Mouse (Mus musculus): ENCODE results near the gene Neb.

Gene Neb

DNA sequence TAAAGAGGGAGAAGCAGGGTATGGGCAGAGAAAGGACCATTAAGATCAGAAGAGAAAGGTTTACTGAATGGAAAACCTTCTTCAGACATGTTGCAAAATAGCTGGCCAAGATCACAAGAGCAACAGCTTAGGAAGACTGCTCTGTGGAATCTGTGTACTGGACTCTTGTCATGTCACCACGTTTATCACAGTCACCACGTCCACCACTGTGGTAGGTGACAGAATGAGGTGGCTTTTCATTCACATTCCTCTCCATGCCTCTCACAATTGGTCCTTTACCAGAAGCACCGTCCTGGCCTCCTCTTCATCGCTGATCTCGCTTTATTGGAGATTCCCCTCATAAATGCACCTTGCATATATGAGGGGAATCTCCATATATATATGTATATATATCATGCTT lies 71.6 kb downstream of the Neb start:
- no peak for DNase-seq (ENCODE audit: low spot score in 2 of 2)

DNA sequence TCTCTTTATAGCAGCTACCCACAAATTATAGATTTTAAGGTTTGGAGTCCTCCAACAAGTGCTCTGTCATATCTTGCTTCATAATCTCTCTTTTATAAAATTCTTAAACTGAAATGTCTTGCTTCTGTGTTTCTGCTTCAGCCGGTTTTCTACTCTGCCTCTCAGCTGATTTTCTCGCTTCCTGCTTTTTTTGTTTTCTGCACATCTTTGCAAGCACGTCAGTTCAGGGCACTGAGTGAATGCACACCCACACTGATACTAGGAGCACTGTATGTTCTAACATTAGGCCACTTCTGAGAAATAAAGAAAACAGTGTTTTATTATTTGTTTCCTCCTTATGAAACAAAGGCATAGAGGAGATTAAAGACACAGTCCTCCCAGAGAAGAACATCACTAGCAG lies 73.7 kb downstream of the Neb start:
- DNase-seq (ENCODE audit: low spot score in 2 of 2): no peak

DNA sequence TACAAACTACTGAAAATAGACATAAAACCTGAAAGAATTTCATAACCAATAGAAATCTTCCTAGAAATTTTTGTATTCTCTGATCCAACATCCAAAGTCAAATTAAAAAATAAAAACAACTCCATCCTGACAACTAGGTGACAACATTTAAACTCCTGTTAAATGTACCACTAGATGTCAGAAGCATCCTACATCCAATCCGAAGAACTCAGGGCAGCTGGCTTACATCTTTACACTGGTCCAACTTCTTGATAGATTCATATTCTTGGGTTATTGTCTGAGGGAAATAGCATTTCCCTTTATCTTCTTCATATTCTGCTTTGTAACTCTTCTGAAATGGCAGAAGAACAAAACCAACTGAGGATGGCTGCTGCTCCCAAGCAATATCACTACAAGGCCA lies 74.9 kb downstream of the Neb start:
- no peak for DNase-seq (ENCODE audit: low spot score in 2 of 2)

DNA sequence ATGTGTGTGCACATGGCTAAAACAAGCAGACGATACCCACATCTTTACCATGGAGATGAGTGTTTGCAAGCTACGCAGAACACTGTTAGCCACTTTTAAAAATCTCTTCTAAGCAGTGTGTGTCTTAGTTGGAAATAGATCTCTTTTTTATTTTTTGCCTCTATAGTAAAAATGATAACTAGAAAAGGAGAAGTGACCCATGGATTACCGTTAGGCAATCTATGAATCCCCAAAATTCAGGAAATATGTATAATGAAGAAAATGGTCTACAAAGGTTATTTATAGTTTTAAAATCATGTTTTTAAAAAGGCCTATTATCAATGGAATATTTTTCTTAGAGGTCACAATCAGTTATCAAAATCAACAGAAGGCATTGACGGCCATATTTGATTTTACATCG lies 80.3 kb downstream of the Neb start:
- DNase-seq (ENCODE audit: low spot score in 2 of 2): no peak

DNA sequence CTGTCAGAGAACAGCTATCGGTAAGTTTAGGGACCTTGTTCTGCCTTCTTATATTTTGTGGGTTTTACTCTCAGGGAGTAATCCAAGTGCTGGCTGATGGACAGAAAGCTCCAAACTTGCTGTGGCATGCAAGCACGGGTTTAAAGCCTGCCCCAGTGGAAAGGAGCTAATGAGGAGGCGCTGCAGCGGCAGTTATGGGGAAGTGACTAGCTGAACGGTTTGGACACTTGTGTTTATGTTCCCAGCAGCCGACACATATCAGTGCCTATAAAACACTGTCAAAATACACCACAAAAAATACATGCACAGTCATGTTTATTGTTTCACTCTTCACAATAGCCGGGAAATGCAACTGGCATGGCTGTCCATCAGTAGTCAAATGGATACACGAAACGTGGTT lies 81.5 kb downstream of the Neb start:
- DNase-seq (ENCODE audit: low spot score in 2 of 2): no peak

DNA sequence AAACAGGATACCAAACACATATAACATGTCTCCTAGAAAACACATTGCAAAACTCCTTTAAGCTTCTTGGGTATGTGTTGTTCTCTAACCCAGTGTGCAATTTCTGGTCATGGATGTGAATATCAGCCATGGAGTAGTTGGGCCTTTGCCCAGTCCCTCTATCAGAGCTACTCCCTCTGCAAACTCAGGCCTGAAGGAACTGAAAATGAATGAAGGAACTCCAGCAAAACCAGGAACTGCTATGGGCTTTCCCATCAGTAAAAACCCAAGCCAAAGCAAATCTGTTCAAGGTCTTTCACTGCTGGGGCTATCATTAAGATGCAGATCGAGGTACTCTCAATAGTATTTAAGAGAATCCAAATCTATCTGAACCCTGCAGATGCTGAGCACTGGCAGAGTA lies 90.8 kb downstream of the Neb start:
- DNase-seq (ENCODE audit: low spot score in 2 of 2): no peak

DNA sequence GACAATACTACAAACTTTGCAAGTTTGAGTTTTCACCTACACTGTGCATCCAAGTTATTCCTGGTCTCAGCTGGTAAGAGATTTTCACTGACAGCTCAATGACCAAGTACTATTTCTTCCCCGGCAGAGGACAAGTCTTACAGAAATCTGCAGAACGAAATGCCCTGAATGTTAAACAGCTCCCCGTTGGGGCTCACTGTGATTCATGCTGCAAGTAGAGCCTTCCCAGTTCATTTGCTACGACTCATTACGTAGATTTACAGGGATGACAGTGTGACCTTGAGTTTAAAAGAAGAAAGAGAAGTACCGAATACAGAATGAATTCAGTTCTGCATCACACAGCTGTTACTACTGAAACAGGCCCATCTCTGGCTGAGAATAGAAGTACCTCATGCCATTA lies 91.9 kb downstream of the Neb start:
- no peak for DNase-seq (ENCODE audit: low spot score in 2 of 2)

DNA sequence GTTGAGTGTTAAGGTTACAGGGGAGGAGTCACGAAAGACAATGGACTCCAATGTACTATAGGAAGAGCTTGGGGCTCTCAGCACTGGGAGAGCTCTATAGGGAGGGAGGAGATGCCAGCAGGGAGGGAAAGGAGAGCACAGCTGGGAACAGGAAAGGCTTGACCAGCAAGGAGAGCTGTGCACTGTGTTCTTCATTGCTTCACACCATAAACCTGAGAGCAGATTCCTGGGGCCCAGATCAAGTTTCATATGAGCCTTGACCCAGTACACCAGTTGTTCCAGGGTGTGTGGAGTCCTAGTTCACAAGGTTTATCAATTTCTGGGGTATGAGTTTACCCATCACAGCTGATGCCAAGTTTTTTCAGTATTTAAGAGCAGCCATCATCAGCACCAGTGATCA lies 106.1 kb downstream of the Neb start:
- DNase-seq (ENCODE audit: low spot score in 2 of 2): no peak

DNA sequence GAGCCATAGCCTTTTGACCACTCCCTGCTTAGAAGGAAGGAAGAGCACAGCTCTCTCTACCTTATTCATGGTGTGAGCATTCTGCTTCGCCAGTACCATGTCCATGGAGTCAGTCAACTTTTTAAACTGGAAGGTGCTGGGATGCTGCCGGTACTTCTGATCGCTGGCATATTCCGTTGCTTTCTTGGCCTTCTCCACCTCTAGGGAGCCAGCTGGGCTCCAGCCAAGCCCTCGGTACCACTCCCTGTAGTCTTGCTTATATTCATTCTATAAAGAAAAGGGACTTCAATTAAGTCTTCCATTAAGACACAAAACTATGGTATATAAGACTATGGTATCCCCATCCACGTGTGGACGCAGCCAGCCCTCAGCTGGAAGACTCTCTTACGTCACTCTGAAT lies 107.4 kb downstream of the Neb start:
- DNase-seq (ENCODE audit: low spot score in 2 of 2): no peak

DNA sequence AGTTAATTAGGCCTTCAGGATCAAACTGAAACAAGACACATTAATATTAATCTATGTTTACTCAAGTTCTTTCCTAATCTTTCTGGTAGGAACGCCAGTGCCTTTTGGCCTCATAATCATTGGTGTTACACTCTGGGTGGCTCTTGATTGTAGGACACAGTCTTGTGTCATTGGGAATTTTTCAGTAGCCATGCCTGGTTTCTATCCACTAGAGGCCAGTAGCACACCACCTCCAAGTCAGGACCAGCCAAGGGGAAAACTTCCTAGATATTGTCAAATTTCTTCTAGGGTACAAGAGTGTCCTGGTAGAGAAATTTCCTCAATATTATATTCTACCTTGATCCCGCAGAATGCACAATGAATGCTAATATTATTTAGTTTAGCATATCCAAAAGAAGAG lies 116.1 kb downstream of the Neb start:
- DNase-seq (ENCODE audit: low spot score in 2 of 2): peak in 1 of 2 experiments; percentile 19

DNA sequence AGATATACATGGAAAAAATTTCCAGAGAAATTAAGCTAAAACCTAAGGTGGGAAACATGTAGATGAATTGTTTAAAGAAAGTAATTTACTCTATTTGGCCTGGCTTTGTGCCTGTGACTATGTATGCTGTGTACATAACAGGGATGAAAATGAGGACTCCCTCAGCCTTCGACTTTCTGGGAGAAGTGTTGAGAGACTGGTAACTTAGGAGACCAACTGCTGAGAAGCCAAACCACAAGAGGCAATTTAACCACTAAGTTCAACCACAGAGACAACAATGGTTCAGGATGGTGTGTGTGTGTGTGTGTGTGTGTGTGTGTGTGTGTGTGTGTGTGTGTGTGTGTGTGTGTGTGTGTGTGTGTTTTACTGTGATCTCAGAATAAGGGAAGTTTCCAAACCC lies 126.2 kb downstream of the Neb start:
- no peak for DNase-seq (ENCODE audit: low spot score in 2 of 2)

DNA sequence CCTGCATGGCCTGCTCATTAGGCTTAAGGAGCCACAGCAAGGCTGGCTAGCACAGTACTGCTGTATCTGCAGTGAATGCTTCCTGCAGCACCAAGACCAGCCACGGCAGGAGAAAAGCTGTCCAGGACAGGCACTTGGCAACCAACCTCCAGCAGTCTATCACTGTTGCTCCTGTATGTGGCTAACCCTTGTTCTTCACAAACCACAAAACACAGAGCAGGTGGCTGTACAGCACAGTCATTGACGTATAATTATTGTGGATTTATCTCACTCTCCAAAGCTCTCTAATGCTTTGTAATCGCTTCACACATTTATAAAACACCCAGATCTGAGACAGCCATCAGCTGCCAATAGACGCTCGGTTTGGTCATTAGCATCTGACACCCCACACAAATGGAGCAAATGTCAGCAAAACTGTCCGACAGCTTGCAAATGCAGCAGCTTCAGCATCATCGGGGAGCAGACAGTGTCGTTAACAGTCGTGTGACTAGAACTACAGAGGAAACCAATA lies 129.9 kb downstream of the Neb start:
- DNase-seq (ENCODE audit: low spot score in 2 of 2): no peak

DNA sequence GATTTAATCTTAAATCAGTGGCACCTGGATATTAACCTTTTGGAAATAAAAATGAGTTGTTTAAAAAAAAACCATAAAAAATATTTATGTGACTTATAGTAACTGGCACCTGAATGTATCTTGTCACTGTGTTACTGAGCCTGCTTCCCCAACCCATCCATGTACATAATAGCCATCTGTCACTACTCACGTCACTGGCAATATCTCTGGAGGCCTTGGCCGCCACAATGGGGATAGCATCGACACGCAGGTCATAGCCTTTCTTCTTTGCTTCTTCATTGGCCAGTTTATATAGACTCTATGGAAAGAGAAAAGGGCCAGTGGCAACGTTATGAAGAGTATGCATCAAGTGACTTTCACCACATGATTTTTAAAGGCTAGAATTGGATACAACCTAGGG lies 133.2 kb downstream of the Neb start:
- DNase-seq (ENCODE audit: low spot score in 2 of 2): no peak

DNA sequence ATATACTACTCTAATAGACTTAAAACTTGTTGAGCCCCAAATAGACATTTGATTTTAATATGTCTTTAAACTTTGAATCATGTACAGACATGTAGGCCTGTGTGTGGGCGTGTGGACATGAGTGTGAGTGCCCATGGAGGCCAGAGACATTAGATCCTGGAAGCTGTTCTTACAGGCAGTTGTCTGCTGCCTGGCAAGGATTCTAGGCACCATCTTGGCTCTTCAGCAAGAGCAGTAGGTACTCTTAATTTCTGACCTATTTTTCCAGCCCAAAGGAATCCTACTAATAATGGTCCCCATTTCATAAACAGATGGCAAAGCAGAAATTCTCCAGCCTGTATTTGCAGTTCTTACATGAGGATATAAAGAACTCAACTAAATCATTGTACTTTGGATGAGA lies 135.6 kb downstream of the Neb start:
- no peak for DNase-seq (ENCODE audit: low spot score in 2 of 2)

DNA sequence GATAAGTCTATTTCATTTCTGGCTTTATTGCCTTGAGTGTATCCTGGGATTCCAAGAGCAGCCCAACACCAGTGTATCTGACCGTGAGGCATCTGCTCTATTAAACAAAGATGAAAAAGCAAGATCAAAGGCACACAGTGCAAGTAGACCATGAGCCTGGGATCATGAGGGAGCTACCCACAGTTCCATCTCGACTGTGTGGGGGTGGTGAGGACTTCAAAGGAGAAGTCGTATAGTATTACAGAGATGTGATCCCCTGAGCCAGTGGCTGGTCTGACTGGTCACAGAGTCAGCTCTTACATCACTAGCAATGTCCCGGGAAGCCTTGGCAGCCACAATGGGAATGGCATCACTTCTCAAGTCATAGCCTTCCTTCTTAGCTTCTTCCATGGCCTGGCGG lies 140.4 kb downstream of the Neb start:
- DNase-seq (ENCODE audit: low spot score in 2 of 2): no peak

DNA sequence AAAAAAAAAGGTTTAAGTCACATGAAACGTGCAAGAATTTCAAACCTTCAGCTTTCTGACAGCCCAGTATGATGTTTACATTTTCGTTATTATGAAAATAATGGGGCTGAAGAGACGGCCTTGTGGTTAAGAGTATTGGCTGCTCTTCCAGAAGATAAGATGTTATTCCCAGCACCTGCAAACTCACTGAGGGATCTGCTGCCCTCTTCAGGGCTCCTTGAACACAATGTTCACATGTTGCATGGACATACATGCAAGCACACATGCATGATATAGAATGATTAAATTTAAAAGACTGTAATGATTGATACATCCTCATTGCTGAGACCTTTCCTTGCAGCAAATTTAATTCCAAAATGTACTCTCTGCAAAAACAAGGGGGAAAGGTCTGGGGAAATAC lies 150.7 kb downstream of the Neb start:
- no peak for DNase-seq (ENCODE audit: low spot score in 2 of 2)

DNA sequence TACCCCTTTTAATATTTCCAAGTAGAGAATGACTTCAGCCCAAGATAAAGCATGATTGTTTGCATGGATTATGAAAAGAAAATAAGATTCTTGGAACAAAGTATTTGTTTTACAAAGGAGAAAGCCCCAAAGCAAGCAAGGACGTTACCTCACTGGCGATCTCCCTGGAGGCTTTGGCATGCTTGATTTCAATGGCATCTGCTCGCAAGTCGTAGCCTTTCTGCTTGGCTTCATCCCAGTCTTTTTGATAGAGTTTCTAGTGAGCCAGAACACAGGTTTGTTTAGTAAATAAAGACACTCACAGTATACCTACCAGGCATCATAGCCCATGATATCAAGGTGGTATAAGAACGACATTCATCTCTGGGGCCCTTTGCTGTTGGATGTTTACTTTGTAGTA lies 153.9 kb downstream of the Neb start:
- DNase-seq (ENCODE audit: low spot score in 2 of 2): no peak

DNA sequence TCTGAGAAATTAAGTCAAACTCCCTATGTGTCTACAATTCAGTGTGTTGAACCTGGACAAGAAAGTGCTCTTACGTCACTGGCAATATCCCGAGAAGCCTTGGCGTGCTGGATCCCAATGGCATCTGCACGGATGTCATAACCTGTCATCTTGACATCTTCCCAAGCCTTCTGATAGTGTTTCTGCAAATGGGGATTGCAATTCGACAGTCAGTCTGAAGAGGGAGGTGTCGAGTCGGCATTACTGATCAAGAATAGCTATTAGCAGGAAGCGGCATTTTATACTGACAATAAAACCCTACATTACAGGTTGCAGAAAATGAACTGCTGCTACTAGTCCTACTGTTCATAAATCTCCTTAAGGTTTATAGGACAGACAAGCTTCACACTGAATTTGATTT lies 158.2 kb downstream of the Neb start:
- DNase-seq (ENCODE audit: low spot score in 2 of 2): no peak

DNA sequence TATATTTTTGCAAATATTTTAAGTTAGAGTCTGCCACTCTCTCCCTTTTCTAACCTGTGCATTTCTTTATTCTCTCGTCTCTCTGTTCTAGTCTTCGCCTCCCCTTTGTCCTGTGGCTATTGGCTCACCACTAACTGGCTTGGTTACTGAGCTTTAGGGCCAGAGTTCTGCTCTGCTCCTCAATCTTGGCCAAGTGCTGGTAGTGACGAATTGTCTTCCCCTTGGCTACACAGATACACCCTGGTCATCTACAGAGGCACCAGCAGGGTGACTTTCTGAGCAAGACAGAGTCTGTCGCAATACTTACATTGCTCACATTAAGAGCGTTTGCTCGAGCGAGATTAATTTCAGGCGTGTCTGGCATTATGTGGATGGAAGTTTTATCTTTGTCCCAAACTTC lies 162.3 kb downstream of the Neb start:
- DNase-seq (ENCODE audit: low spot score in 2 of 2): no peak

DNA sequence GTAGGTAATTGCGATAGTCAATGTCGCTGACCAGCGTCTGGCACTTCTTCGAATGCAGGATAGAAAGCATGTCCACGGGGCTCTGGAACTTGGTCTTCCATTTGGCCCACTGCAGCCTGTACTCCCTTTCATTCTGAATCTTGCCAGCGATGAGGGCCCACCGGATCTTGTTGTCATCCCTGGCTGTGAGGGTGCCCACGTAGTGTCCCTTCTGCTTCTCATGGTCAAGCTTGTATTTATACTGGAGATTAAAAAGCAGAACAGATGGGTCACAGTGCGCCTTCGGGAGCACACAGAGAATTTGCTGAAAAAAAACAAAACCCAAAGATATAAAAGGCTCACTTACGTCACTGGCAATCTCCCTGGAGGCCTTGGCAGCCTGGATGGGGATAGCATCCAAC lies 165.7 kb downstream of the Neb start:
- no peak for DNase-seq (ENCODE audit: low spot score in 2 of 2)

DNA sequence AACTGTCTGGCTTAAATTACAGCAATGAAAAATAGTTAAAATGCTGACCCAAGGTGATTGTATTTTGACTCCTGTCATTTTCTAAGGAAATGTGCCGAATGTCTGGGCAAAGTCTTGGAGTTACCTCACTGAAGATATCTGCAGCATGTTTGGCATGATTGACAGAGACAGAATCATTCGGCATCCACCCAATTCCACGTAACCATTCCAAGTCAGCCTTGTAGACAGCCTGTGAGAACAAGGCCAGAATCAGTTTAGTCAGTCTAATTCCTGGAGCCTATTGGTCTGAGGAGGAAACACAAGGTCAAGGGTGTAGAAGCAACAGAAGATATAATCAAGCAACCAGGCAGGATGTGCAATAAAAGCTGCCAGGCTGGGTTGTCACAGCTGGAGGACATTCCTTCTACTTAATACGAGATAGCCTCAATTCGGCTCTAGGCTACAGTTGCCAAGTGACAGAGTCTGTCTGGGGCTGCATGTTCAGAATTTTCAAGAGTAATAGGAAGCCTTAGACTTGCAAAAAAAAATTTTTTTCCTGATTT lies 166.8 kb downstream of the Neb start:
- DNase-seq (ENCODE audit: low spot score in 2 of 2): no peak

DNA sequence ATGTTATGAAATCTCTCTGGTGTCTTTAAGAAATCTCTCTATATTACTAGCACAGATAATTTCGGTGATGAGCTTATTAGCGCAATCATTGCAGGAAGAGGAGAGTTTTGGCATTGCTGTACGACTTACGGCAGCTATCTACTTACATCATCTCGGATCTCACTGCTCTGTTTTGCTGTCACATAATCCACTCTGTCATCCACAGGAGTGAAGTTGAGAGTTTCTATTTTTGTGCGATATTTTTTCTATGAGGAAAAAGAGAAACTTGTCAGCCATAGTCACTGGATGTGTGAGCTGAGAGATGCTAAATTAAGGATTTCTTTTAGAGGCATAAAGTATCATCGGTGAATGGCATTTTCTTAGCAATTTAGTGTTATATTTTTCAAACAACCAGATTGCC lies 167.6 kb downstream of the Neb start:
- DNase-seq (ENCODE audit: low spot score in 2 of 2): no peak

DNA sequence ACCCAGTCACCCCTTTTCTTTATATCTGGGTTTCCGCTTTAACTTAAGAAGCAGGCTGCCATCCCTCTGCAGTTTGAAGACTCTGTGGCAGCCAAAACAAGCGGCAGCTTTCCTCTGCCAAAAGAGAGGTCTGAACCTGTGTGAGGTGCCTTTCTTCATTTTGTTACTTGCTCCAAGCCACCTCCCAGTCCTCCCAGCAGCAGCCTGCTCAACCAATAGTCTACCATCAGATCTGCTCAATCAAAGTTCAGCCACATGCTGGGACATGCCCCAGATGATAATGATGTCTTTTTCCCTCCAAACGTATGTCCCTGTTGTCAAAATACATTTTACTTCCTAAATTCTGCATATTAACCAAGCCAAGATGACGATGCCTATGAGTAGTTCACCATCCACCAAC lies 173.3 kb downstream of the Neb start:
- no peak for DNase-seq (ENCODE audit: low spot score in 2 of 2)

DNA sequence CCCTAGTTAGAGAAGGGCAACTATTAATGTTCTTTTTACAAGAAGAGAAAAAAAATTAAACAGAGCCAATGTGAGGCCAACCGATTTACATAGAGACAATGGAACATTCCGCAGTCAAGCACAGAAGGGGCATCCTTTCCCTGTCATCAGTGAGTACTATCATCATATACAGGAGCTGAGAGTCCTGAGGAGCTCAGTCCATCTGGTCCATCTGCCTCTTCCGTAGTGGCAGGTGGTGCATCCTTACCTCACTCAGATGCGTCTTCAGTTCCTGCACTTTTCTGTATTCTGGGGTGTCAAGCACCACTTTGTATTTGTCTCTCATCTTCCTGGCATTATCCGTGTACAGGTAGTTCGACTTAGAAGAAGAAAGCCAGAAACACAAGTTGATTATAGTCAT lies 184.6 kb downstream of the Neb start:
- DNase-seq (ENCODE audit: low spot score in 2 of 2): no peak

DNA sequence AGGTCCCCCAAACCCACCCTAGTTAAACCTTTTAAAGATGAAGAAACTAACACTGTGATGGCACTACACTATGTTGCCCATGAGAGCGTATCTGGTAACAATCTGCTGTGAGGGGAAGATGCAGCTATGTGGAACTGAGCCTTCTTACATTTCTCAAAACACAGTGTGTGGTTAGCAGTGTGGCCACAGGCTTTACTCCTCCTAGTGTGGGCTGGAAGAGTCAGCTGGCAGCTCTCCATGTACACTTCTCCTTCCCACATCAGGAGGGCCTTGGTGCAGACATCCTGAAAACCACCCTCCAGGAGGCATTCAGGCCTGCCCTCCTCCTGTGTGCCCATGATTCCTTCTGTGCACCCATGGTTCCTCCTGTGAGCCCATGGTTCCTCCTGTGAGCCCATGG lies 198.6 kb downstream of the Neb start:
- no peak for DNase-seq (ENCODE audit: low spot score in 2 of 2)
